Mouse (Mus musculus): ENCODE measurements around the gene Fgf16. TPM values are rescaled to one million over a fixed set of nuclear protein-coding genes. Genes with fewer than 3 reads are reported as not detected.
A peak's percentile ranks its signal among the peaks of the same experiment; 100 is the strongest.

Fgf16 gene
- polyA plus RNA-seq, 1 experiment = 0.19 TPM

DNA sequence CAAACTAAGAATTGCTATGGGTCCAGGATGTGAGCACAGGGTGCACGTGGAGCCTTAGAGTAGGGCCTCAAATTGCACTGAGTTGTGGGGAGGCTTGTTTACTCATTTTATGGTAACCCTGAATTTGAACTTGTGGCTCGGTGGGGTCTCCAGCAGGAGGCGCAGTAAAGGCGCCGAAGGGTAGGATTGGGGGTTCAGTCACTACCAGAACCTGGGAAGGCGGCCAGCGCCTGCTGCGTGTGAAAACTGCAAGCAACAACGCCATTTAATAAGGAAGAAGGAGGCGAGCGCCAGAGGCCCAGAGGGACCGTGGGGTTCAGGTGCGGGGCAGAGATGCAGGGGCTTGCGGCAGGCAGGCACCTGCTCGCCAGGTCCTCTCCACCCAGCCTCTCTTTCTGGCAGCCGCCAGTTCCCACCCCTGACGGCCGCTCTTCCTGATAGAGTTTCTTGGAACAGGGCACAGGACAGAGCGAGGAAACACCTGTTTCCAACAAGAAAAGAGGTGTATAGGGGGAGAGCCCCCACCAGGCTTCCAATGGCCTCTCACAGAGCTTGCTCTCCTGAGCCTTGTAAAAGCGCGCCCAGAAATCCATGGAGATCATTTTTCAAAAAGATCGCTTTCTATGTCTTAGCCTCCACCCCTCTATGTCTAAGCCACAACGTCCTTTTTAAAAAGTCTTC is 1.1 kb upstream of the Fgf16 start:
- Histone ChIP-seq H3K4me3 (ENCODE audit: insufficient read depth, low read depth, low read length) (peak overlapping the region; percentile 35; the same call in 1 of the 2 replicates), H3K27me3 (replicated peaks; ENCODE audit: control insufficient read depth, insufficient read depth, low read length) (peaks cover 3% of the 10 kb centered on the region; the same call in 1 of the 2 replicates), H3K4me1 (ENCODE audit: control insufficient read depth, insufficient read depth, low read length) (0 out of 2 replicates have a peak, but pooled peaks cover 4% of the 10 kb centered on the region), H3K36me3 (ENCODE audit: control insufficient read depth, insufficient read depth, low read length) (no peaks in the 10 kb centered on the region), H3K27ac (ENCODE audit: insufficient read depth, low read depth, low read length) (no peak overlapping the region)
- 9% methylated on average over 22 of the region's 23 CpGs for WGBS
- no peak for TF ChIP-seq POLR2A (IDR thresholded peaks at IDR 0.05; ENCODE audit: low read depth, low read length)
- no peak for TF ChIP-seq CTCF (conservative IDR thresholded peaks at IDR 0.05; ENCODE audit: insufficient read depth, insufficient read length, low read depth, low read length)
- DNase-seq = no peak

DNA sequence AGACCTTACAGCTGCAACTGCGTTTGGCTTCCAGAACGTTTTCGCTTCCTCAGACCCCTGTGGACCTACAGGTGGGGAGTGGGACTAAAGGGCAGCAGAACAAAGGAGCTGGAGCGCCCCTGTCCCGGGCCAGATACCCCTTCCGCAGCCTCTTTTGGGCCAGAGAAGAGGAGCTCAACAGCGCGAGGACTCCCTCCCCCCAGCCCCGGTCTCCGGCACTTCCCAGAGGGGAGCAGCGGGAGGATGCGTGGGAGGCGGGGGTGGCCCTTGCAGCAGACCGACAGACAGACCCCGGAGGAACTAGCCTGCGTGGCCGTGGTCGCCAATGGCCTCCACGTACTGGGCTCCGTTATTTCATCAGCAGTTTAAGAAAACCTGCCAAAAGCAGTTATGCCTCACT is 467 bp upstream of the Fgf16 start:
- Histone ChIP-seq H3K36me3 (ENCODE audit: control insufficient read depth, insufficient read depth, low read length) (no peaks in the 10 kb centered on the region), H3K27ac (ENCODE audit: insufficient read depth, low read depth, low read length) (no peak overlapping the region), H3K4me1 (ENCODE audit: control insufficient read depth, insufficient read depth, low read length) (0 out of 2 replicates have a peak, but pooled peaks cover 4% of the 10 kb centered on the region), H3K4me3 (ENCODE audit: insufficient read depth, low read depth, low read length) (peak overlapping the region; percentile 35; the same call in 1 of the 2 replicates), H3K27me3 (replicated peaks; ENCODE audit: control insufficient read depth, insufficient read depth, low read length) (peaks cover 3% of the 10 kb centered on the region; the same call in 1 of the 2 replicates)
- under 1% methylated on average over 20 of the region's 20 CpGs for WGBS
- TF ChIP-seq POLR2A (IDR thresholded peaks at IDR 0.05; ENCODE audit: low read depth, low read length) (no peak), CTCF (conservative IDR thresholded peaks at IDR 0.05; ENCODE audit: insufficient read depth, insufficient read length, low read depth, low read length) (no peak)
- DNase-seq = no peak

DNA sequence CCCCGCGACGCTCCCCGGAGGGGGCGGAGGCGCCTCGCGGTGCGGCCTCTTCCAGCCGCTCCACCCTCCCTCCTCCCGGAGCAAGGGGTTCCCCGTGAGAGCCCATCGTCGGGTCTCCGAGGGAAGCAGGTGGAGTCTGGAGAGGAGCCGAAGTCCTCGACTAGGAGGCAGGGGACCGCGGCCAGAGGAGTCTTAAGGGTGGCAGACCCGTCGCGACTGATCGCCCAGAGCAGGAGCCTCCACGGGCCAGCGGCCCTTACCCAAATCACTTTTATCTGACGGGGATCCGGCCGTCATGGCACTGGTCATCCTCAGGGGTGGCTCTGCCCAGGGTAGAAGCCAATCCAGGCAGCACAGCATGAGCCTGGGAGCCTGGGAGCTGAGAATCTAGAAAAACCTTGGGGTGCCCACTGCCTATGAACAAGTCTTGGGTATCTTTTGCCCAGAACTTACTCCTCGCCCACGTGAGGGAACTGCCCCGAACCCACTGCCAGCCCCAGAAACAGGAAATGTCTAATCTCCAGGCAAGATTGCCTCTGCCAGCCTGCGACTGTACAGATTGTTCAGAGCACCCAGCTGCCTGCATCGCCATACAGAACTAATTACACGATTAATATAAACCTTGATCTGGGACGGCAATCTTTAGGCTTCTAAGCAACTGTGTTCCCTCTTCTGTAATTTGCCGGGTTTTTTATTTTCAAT is 1.1 kb downstream of the Fgf16 start:
- Histone ChIP-seq H3K27ac (ENCODE audit: insufficient read depth, low read depth, low read length) (no peak overlapping the region), H3K4me1 (ENCODE audit: control insufficient read depth, insufficient read depth, low read length) (0 out of 2 replicates have a peak, but pooled peaks cover 4% of the 10 kb centered on the region), H3K27me3 (replicated peaks; ENCODE audit: control insufficient read depth, insufficient read depth, low read length) (peaks cover 3% of the 10 kb centered on the region; the same call in 1 of the 2 replicates), H3K4me3 (ENCODE audit: insufficient read depth, low read depth, low read length) (peak overlapping the region; percentile 39; the same call in 1 of the 2 replicates), H3K36me3 (ENCODE audit: control insufficient read depth, insufficient read depth, low read length) (no peaks in the 10 kb centered on the region)
- DNase-seq = no peak
- no peak for TF ChIP-seq POLR2A (IDR thresholded peaks at IDR 0.05; ENCODE audit: low read depth, low read length)
- TF ChIP-seq CTCF (conservative IDR thresholded peaks at IDR 0.05; ENCODE audit: insufficient read depth, insufficient read length, low read depth, low read length) = no peak
- WGBS = 8% methylated on average over 36 of the region's 36 CpGs

DNA sequence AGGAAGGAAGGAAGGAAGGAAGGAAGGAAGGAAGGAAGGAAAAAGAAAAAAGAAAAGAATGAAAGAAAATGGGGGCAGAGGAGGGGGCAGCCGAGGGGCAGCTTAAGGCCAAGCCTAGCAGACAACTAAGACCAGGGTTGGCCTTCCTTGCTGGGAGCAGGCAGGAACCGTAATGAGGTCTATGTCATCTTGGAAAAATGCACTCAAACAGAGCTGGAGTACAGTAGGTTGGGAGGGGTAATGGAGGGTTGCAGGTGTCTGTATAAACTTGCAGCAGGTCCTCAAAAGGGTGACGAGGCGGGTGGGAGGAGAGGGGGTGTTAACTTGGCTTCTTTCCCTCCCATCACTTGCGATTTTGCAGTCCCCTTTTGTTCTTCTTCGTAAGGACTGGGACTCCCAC is 1.9 kb downstream of the Fgf16 start:
- Histone ChIP-seq H3K27me3 (replicated peaks; ENCODE audit: control insufficient read depth, insufficient read depth, low read length) (peaks cover 3% of the 10 kb centered on the region; the same call in 1 of the 2 replicates), H3K36me3 (ENCODE audit: control insufficient read depth, insufficient read depth, low read length) (no peaks in the 10 kb centered on the region), H3K4me3 (ENCODE audit: insufficient read depth, low read depth, low read length) (no peak overlapping the region), H3K27ac (ENCODE audit: insufficient read depth, low read depth, low read length) (no peak overlapping the region), H3K4me1 (ENCODE audit: control insufficient read depth, insufficient read depth, low read length) (0 out of 2 replicates have a peak, but pooled peaks cover 4% of the 10 kb centered on the region)
- TF ChIP-seq POLR2A (IDR thresholded peaks at IDR 0.05; ENCODE audit: low read depth, low read length) (no peak), CTCF (conservative IDR thresholded peaks at IDR 0.05; ENCODE audit: insufficient read depth, insufficient read length, low read depth, low read length) (no peak)
- WGBS = 65% methylated on average over 6 of the region's 6 CpGs
- DNase-seq = no peak

DNA sequence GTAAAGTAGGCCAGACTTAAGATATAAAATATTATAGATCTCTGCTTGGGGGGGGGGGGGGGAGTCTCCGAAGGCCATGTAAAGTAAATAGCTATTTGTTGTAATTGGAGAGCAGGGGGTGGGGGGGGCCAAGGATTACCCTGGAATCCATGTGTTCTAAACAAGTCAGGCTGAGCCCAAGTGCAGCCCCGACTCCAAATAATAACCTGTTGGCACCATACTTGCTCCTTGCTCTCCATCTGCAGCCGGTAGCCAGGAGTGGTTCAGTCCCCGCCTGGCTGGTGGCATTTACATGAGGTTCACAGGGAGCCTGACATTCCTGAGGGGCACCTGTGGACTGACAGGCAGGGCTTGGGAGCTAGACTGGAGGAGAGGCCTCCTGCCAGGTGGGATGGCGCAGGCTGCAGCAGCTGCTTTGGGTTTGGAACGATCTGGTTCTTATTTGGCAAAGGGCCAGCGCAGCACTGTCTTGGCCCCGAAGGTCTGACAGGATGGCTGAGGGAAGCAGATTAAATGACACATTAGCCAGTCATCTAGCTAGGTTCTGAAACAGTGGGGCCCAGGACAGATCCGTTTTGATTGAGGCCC is 3.2 kb downstream of the Fgf16 start:
- Histone ChIP-seq H3K4me1 (ENCODE audit: control insufficient read depth, insufficient read depth, low read length) (0 out of 2 replicates have a peak, but pooled peaks cover 4% of the 10 kb centered on the region), H3K27me3 (replicated peaks; ENCODE audit: control insufficient read depth, insufficient read depth, low read length) (peaks cover 3% of the 10 kb centered on the region; the same call in 1 of the 2 replicates), H3K4me3 (ENCODE audit: insufficient read depth, low read depth, low read length) (no peak overlapping the region), H3K27ac (ENCODE audit: insufficient read depth, low read depth, low read length) (no peak overlapping the region), H3K36me3 (ENCODE audit: control insufficient read depth, insufficient read depth, low read length) (no peaks in the 10 kb centered on the region)
- no peak for DNase-seq
- no peak for TF ChIP-seq POLR2A (IDR thresholded peaks at IDR 0.05; ENCODE audit: low read depth, low read length)
- TF ChIP-seq CTCF (conservative IDR thresholded peaks at IDR 0.05; ENCODE audit: insufficient read depth, insufficient read length, low read depth, low read length) = no peak
- WGBS = 26% methylated on average over 9 of the region's 9 CpGs

DNA sequence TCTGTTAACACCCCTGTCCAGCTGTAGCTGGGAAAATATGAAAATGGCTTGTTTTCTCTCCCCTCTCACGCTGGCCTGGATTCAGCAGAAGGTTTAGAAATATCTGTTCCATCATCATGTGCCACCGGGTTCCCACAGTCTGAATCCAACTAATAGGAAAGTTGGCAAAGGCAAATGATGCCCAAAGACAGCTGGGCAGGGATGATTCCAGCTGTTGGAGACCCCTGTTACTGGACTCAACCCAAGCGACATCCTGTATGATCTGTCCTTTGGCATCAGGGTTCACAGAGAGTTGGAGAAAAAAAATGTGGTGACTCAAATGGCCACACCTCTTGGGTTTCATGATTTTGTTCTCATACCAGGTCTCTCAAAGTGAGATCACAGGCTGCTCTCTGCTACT is 3.9 kb downstream of the Fgf16 start:
- no peak for TF ChIP-seq POLR2A (IDR thresholded peaks at IDR 0.05; ENCODE audit: low read depth, low read length)
- no peak for TF ChIP-seq CTCF (conservative IDR thresholded peaks at IDR 0.05; ENCODE audit: insufficient read depth, insufficient read length, low read depth, low read length)
- Histone ChIP-seq H3K36me3 (ENCODE audit: control insufficient read depth, insufficient read depth, low read length) (no peaks in the 10 kb centered on the region), H3K4me1 (ENCODE audit: control insufficient read depth, insufficient read depth, low read length) (0 out of 2 replicates have a peak, but pooled peaks cover 4% of the 10 kb centered on the region), H3K4me3 (ENCODE audit: insufficient read depth, low read depth, low read length) (no peak overlapping the region), H3K27ac (ENCODE audit: insufficient read depth, low read depth, low read length) (no peak overlapping the region), H3K27me3 (replicated peaks; ENCODE audit: control insufficient read depth, insufficient read depth, low read length) (peaks cover 3% of the 10 kb centered on the region; the same call in 1 of the 2 replicates)
- WGBS = 90% methylated on average over 3 of the region's 3 CpGs
- no peak for DNase-seq

Data from kidney, adult 2 months (tissue).